Mouse (Mus musculus) CH12.LX (cell line): ENCODE measurements around the gene Tsen2. TPM values are rescaled to one million over a fixed set of nuclear protein-coding genes. Genes with fewer than 3 reads are reported as not detected.

Experiments
- DNase-seq: peaks from one replicate; pipeline ENCODE4 v3.0.0-alpha.2; 2013; ENCODE audit errors: extremely low read depth
- H3K27ac ChIP-seq: 2 replicates; pipeline ENCODE4 v1.5.1; 2012; ENCODE audit warnings: low read depth, mild to moderate bottlenecking, control low read depth, moderate library complexity; ENCODE audit not compliant: insufficient read depth
- H3K27me3 ChIP-seq: replicated peaks from 2 replicates; pipeline ENCODE3; 2012; ENCODE audit warnings: inconsistent platforms
- H3K36me3 ChIP-seq, 2 experiments: replicated peaks in 1 of 2; 2 replicates each; pipeline versions ENCODE3 to v1.6.1; 2012; ENCODE audit warnings: inconsistent platforms in 1 of 2, low read length in 1 of 2, mild to moderate bottlenecking in 1 of 2, mixed read lengths in 1 of 2, moderate library complexity in 1 of 2; ENCODE audit not compliant: control insufficient read depth in 1 of 2, insufficient read depth in 1 of 2
- H3K4me1 ChIP-seq, 2 experiments: 2 replicates each; pipeline ENCODE4 v1.6.1; 2012; ENCODE audit warnings: inconsistent platforms in 1 of 2, moderate library complexity in 1 of 2; ENCODE audit not compliant: insufficient read depth in 2 of 2, control insufficient read depth in 1 of 2
- H3K4me2 ChIP-seq: 2 replicates; pipeline ENCODE4 v1.6.1; 2012; ENCODE audit warnings: low read depth, mild to moderate bottlenecking, control low read depth; ENCODE audit not compliant: poor library complexity, insufficient read depth, severe bottlenecking
- H3K4me3 ChIP-seq, 3 experiments: fragments of 150-350 bp in 1 of 3; sonication (generic) in 1 of 3; replicated peaks in 1 of 3; 2 replicates each; pipeline versions ENCODE3 to v1.5.1; 2011 to 2012; ENCODE audit warnings: low read depth in 2 of 3, low read length in 2 of 3, mild to moderate bottlenecking in 2 of 3, moderate library complexity in 2 of 3, control low read depth in 1 of 3, improper control_type of control experiment in 1 of 3, inconsistent platforms in 1 of 3, mixed read lengths in 1 of 3; ENCODE audit not compliant: poor library complexity in 1 of 3
- H3K79me2 ChIP-seq: replicated peaks from 2 replicates; pipeline ENCODE4 v1.6.1; 2012; ENCODE audit warnings: mild to moderate bottlenecking, moderate library complexity; ENCODE audit not compliant: control insufficient read depth, poor library complexity, insufficient read depth, severe bottlenecking; ENCODE audit errors: extremely low read depth
- H3K9ac ChIP-seq: 2 replicates; pipeline ENCODE4 v1.6.1; 2012; ENCODE audit warnings: low read depth, mild to moderate bottlenecking, control low read depth, moderate library complexity; ENCODE audit not compliant: insufficient read depth
- H3K9me3 ChIP-seq: replicated peaks from 2 replicates; pipeline ENCODE3; 2012; ENCODE audit warnings: low read length, inconsistent platforms, mixed read lengths
- BHLHE40 ChIP-seq: IDR thresholded peaks from 2 replicates; pipeline ENCODE4 v1.6.1; 2011; ENCODE audit warnings: mild to moderate bottlenecking, low read depth, low read length, improper control_type of control experiment
- CTCF ChIP-seq, 2 experiments: IDR thresholded peaks in 1 of 2; conservative IDR thresholded peaks in 1 of 2; 2 replicates each; pipeline ENCODE4 v1.5.1; 2011 to 2012; ENCODE audit warnings: low read depth in 2 of 2, low read length in 2 of 2, improper control_type of control experiment in 1 of 2, inconsistent platforms in 1 of 2, mild to moderate bottlenecking in 1 of 2, moderate library complexity in 1 of 2
- ELF1 ChIP-seq: IDR thresholded peaks from 2 replicates; pipeline ENCODE4 v1.6.1; 2014; ENCODE audit warnings: low read depth, mild to moderate bottlenecking, inconsistent platforms, low read length, improper control_type of control experiment
- EP300 ChIP-seq: IDR thresholded peaks from 2 replicates; pipeline ENCODE4 v1.6.1; 2011; ENCODE audit warnings: low read length, improper control_type of control experiment
- ETS1 ChIP-seq: conservative IDR thresholded peaks from 2 replicates; pipeline ENCODE4 v1.6.1; 2012; ENCODE audit warnings: low read depth, mild to moderate bottlenecking, inconsistent platforms, low read length, improper control_type of control experiment, moderate library complexity
- GABPA ChIP-seq: IDR thresholded peaks from 2 replicates; pipeline ENCODE4 v1.6.1; 2012; ENCODE audit warnings: low read depth, low read length, improper control_type of control experiment, inconsistent platforms; ENCODE audit not compliant: insufficient replicate concordance
- HCFC1 ChIP-seq: IDR thresholded peaks from 2 replicates; pipeline ENCODE4 v1.6.1; 2012; ENCODE audit warnings: low read depth, mild to moderate bottlenecking, inconsistent platforms, low read length, improper control_type of control experiment
- IRF4 ChIP-seq: IDR thresholded peaks from 2 replicates; pipeline ENCODE4 v1.6.1; 2014; ENCODE audit warnings: low read depth, mild to moderate bottlenecking, inconsistent platforms, low read length, improper control_type of control experiment
- JUN ChIP-seq: IDR thresholded peaks from 2 replicates; pipeline ENCODE4 v1.6.1; 2011; ENCODE audit warnings: low read depth, mild to moderate bottlenecking, low read length, improper control_type of control experiment, moderate library complexity; ENCODE audit not compliant: insufficient read depth
- KAT2A ChIP-seq: IDR thresholded peaks from 2 replicates; pipeline ENCODE4 v1.6.1; 2012; ENCODE audit warnings: low read length, improper control_type of control experiment, inconsistent platforms; ENCODE audit not compliant: insufficient replicate concordance
- MAX ChIP-seq: IDR thresholded peaks from 2 replicates; pipeline ENCODE4 v1.6.1; 2011; ENCODE audit warnings: low read length, improper control_type of control experiment
- MAZ ChIP-seq: IDR thresholded peaks from 2 replicates; pipeline ENCODE4 v1.6.1; 2012; ENCODE audit warnings: low read depth, mild to moderate bottlenecking, inconsistent platforms, low read length, improper control_type of control experiment, moderate library complexity
- MEF2A ChIP-seq: IDR thresholded peaks from 2 replicates; pipeline ENCODE4 v1.6.1; 2014; ENCODE audit warnings: low read depth, mild to moderate bottlenecking, inconsistent platforms, low read length, improper control_type of control experiment, borderline replicate concordance
- NELFE ChIP-seq: IDR thresholded peaks from 2 replicates; pipeline ENCODE4 v1.6.1; 2011; ENCODE audit warnings: low read depth, low read length, improper control_type of control experiment
- NRF1 ChIP-seq: IDR thresholded peaks from 2 replicates; pipeline ENCODE4 v1.6.1; 2014; ENCODE audit warnings: low read depth, mild to moderate bottlenecking, inconsistent platforms, low read length, improper control_type of control experiment, moderate library complexity
- POLR2AphosphoS2 ChIP-seq: IDR thresholded peaks from 2 replicates; pipeline ENCODE4 v1.6.1; 2011; ENCODE audit warnings: low read depth, low read length, improper control_type of control experiment
- RAD21 ChIP-seq: IDR thresholded peaks from 2 replicates; pipeline ENCODE4 v1.6.1; 2011; ENCODE audit warnings: low read depth, mild to moderate bottlenecking, low read length, improper control_type of control experiment, moderate library complexity
- SIN3A ChIP-seq: IDR thresholded peaks from 2 replicates; pipeline ENCODE4 v1.6.1; 2012; ENCODE audit warnings: low read length, improper control_type of control experiment, inconsistent platforms
- TBP ChIP-seq: conservative IDR thresholded peaks from 2 replicates; pipeline ENCODE4 v1.6.1; 2011; ENCODE audit warnings: low read depth, low read length, improper control_type of control experiment
- TCF12 ChIP-seq: IDR thresholded peaks from 2 replicates; pipeline ENCODE4 v1.6.1; 2014; ENCODE audit warnings: low read depth, mild to moderate bottlenecking, inconsistent platforms, low read length, improper control_type of control experiment
- USF2 ChIP-seq: conservative IDR thresholded peaks from 2 replicates; pipeline ENCODE4 v1.6.1; 2011; ENCODE audit warnings: low read depth, low read length, improper control_type of control experiment
- ZC3H11A ChIP-seq: IDR thresholded peaks from 2 replicates; pipeline ENCODE4 v1.6.1; 2012; ENCODE audit warnings: low read depth, mild to moderate bottlenecking, inconsistent platforms, low read length, improper control_type of control experiment
- ZMIZ1 ChIP-seq: IDR thresholded peaks from 2 replicates; pipeline ENCODE4 v1.6.1; 2012; ENCODE audit warnings: low read depth, mild to moderate bottlenecking, inconsistent platforms, low read length, improper control_type of control experiment
- dilution Hi-C: fragments of 300-500 bp; cut with MboI; formaldehyde crosslinking; loops from 2 replicates; pipeline ENCODE4 v1.14.3; 2020; ENCODE audit warnings: low sequenced_read_pairs; ENCODE audit not compliant: extremely low pct_unique_long_range_greater_than_20kb, extremely low pct_ligation_motif_present
- in situ Hi-C: fragments of 300-500 bp; cut with MboI; formaldehyde crosslinking; loops from 3 replicates; pipeline ENCODE4 v1.14.3; 2019; ENCODE audit warnings: low sequenced_read_pairs, low pct_ligation_motif_present, low pct_unique_long_range_greater_than_20kb, mixed read lengths
- polyA plus RNA-seq: library from polyadenylated mRNA; unstranded; fragments of >175 nt; gene quantifications from 2 replicates; pipeline ENCODE4 v1.2.1, GENCODE M21; 2012; ENCODE audit warnings: low read depth; ENCODE audit not compliant: insufficient read length
- total RNA-seq, 2 experiments: library from RNA; depleted of rRNA; stranded (reverse); fragments of 300-350 nt in 1 of 2; fragments of >200 nt in 1 of 2; gene quantifications; 2 replicates each; pipeline ENCODE4 v1.2.3; 2012 to 2014

The Tsen2 gene
- total and polyA plus RNA-seq, 3 experiments: 17.2 to 30.1 (median 20.4) TPM

DNA sequence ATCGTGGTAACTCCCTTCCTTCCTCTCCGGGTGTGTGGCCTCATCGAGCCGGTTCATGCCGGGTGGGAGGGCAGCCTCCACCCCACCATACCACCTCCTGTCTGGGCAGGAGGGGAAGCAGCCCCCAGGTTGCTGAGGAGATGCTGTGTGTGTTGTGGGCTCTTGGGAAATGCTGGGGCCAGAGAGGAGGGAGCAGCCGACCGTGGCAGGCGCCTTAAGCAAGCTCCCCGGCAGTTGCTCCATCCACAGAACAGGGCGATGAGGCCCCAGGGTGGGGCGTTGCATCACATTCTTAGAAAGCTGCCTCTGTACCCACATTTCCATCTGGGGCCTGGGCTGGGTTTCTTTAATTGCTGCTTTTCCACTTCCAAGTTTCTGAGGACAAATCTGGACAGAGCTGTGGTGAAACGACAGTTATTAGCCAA, 25.2 kb upstream of the Tsen2 start:
- H3K9ac ChIP-seq: no peak overlapping the region
- peak overlapping the region; percentile 1; the same call in 1 of the 2 replicates for H3K4me2 ChIP-seq
- no peaks in the 10 kb centered on the region for H3K79me2 ChIP-seq
- no peak overlapping the region for H3K4me3 ChIP-seq
- no peak for TF ChIP-seq NELFE
- 0 out of 2 replicates have a peak, but pooled peaks have one; percentile 3 for TF ChIP-seq TCF12
- no peak for TF ChIP-seq USF2
- no peak for TF ChIP-seq JUN
- TF ChIP-seq ETS1: no peak
- TF ChIP-seq IRF4: no peak
- no peak for TF ChIP-seq GABPA
- no peak for TF ChIP-seq MAZ
- no peak for TF ChIP-seq RAD21
- TF ChIP-seq EP300: peak; percentile 11; the same call in 1 of the 2 replicates
- TF ChIP-seq NRF1: no peak
- no peak for TF ChIP-seq TBP
- TF ChIP-seq KAT2A: no peak
- TF ChIP-seq SIN3A: no peak
- in situ Hi-C loops: no loop called here
- no peaks in the 10 kb centered on the region for H3K9me3 ChIP-seq
- no peak overlapping the region for H3K27ac ChIP-seq
- H3K4me1 ChIP-seq: peaks cover 22 to 72% of the 10 kb centered on the region in 2 experiments
- H3K36me3 ChIP-seq: no peaks in the 10 kb centered on the region
- peak; percentile 56 for DNase-seq
- dilution Hi-C loops: no loop called here
- H3K27me3 ChIP-seq: no peaks in the 10 kb centered on the region

DNA sequence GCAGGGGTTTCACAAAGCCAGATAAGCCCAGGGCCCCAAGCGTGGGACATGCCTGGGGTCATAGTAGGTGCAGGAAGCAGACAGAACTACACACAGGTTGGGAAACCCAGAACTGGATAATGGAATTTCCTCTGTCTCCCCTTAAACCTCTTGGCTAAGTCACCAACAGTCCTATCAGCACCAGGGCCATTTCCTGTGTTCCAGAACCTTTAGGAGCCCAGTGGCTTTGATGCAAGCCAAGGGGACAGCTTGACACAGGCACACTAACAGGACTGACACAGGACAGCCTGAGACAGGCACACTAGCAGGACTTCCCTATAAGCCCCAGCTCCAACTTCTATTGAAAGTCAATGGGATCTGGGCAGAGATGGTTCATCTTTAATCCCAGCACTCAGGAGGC, 22.5 kb upstream of the Tsen2 start:
- no peaks in the 10 kb centered on the region for H3K27me3 ChIP-seq
- H3K4me1 ChIP-seq: peaks cover 16 to 68% of the 10 kb centered on the region in 2 experiments
- no peaks in the 10 kb centered on the region for H3K9me3 ChIP-seq
- H3K27ac ChIP-seq: no peak overlapping the region
- H3K4me3 ChIP-seq: no peak overlapping the region
- H3K36me3 ChIP-seq: no peaks in the 10 kb centered on the region
- no peak for DNase-seq
- no peak overlapping the region for H3K9ac ChIP-seq
- no peak overlapping the region for H3K4me2 ChIP-seq
- in situ Hi-C loops (no loop called here), dilution Hi-C loops (no loop called here)
- H3K79me2 ChIP-seq: no peaks in the 10 kb centered on the region
- TF ChIP-seq ZC3H11A (no peak), POLR2AphosphoS2 (no peak), EP300 (no peak), BHLHE40 (no peak), ELF1 (no peak), MEF2A (no peak), CTCF (conservative IDR thresholded peaks at IDR 0.05 in 1 of 2, IDR thresholded peaks at IDR 0.05 in 1 of 2; ENCODE audit: low read depth in 2 of 2, low read length in 2 of 2) (no peak), MAZ (no peak), ZMIZ1 (no peak), GABPA (no peak), MAX (no peak), NRF1 (no peak), HCFC1 (no peak), NELFE (no peak)
- TF ChIP-seq, all 38 proteins: peak for 0
